In genomic region chr8:125538265-125538664, GRCm38 (mm10) we compare ENCODE assay signal across 16 mouse cellular contexts. TPM values are rescaled to one million over a fixed set of nuclear protein-coding genes. Genes with fewer than 3 reads are reported as not detected.
DNase-seq lines count a peak whose midpoint lies in the region; TF ChIP-seq lines count a peak whose summit lies in the region.
"Had no signal": no experiment of that assay in that cellular context is flagged by ENCODE, and none has a peak within 500 bp of the region (broad histone marks: within the 10 kb centered on the region; RNA-seq: fewer than 3 reads in every experiment).

No protein-coding gene starts in this region.

- peak; percentile 92 for DNase-seq in heart, adult 11 months
- no peak for DNase-seq in heart, adult 18-20 months
- DNase-seq in testis, postnatal 10 days (ENCODE audit: low spot score): no peak
- DNase-seq in heart, postnatal 10 days: peak; percentile 70 to 74
- no peak for DNase-seq in thymus, postnatal 10 days (ENCODE audit: low spot score in 2 of 2)
- DNase-seq in left cerebral cortex, postnatal 25 days (ENCODE audit: low spot score in 2 of 2): no peak
- no peak for DNase-seq in kidney, postnatal 36 days
- DNase-seq: cerebellum, adult 8-10 months; thymus, adult 18-20 months had no signal

- peak overlapping the region; percentile 71 for H3K4me3 ChIP-seq in testis, adult 2 months (ENCODE audit: control insufficient read depth, low read depth, low read length)
- H3K4me3 ChIP-seq: erythroblast, embryonic 14.5 days; hindbrain, embryonic 13.5 days; liver, embryonic 15.5 days; midbrain, embryonic 15.5 days had no signal

- TF ChIP-seq POLR2A in testis, adult 2 months (IDR thresholded peaks at IDR 0.05; ENCODE audit: control insufficient read depth, low read depth, low read length): no peak

- intact Hi-C loops in heart, postnatal 10 days (cut with DNase I): no loop called here
- intact Hi-C loops in left cerebral cortex, postnatal 25 days (cut with DNase I): no loop called here

- no peaks in the 10 kb centered on the region for H3K27me3 ChIP-seq in testis, adult 2 months (ENCODE audit: control insufficient read depth, insufficient read depth, low read length)
- H3K27me3 ChIP-seq: hindbrain, embryonic 13.5 days; liver, embryonic 15.5 days; Patski had no signal

- no peak overlapping the region for H3K27ac ChIP-seq in testis, adult 2 months (ENCODE audit: control insufficient read depth, insufficient read depth, low read depth, low read length)
- H3K27ac ChIP-seq: hindbrain, embryonic 13.5 days; kidney, postnatal 0 days; liver, embryonic 15.5 days; midbrain, embryonic 15.5 days had no signal

- no peak for TF ChIP-seq CTCF in testis, adult 2 months (IDR thresholded peaks at IDR 0.05; ENCODE audit: control insufficient read depth, insufficient read depth, insufficient replicate concordance, low read depth, low read length)

- peaks cover 8% of the 10 kb centered on the region for H3K4me1 ChIP-seq in testis, adult 2 months (ENCODE audit: control insufficient read depth, insufficient read depth, low read length)

- no peaks in the 10 kb centered on the region for H3K36me3 ChIP-seq in testis, adult 2 months (ENCODE audit: control insufficient read depth, insufficient read depth, low read length)
- H3K36me3 ChIP-seq: midbrain, embryonic 15.5 days had no signal

RNA-seq across cellular contexts. Expression of gene Sipa1l2, which starts 31.3 kb away (rescaled TPM):
- total RNA-seq in heart, adult 18-20 months (2021): 10 to 100 TPM; 37.9 to 42.2 TPM
- polyA plus RNA-seq in testis, adult 2 months (2012; rRNA removed): 19.6 and 21.2 TPM in 2 replicates
- total RNA-seq in heart, postnatal 10 days (2021): 10 to 100 TPM; 52.7 to 67.3 TPM
- total RNA-seq in left cerebral cortex, postnatal 25 days (2021): 10 to 100 TPM; 39.6 to 40.6 TPM

Comparison
In these comparisons a context has a peak if more than half of its experiments do, and no peak if none do; other contexts are left out.
1. DNase-seq: peak in heart, adult 11 months (single experiment) and heart, postnatal 10 days (2 of 2); none in heart, adult 18-20 months (0 of 2), testis, postnatal 10 days (single experiment), thymus, postnatal 10 days (0 of 2), left cerebral cortex, postnatal 25 days (0 of 2) and kidney, postnatal 36 days (0 of 2).